Mouse (Mus musculus) megakaryocyte progenitor cell, adult 5-6 weeks (primary cell): ENCODE data around the gene Txndc5. TPM values are rescaled to one million over a fixed set of nuclear protein-coding genes. Genes with fewer than 3 reads are reported as not detected.

ENCODE experiments used
- ATAC-seq: replicated peaks from 2 replicates; pipeline ENCODE4 v1.8.0; 2016; ENCODE audit warnings: mild to moderate bottlenecking, moderate TSS enrichment, inconsistent platforms; ENCODE audit not compliant: poor library complexity
- total RNA-seq, 2 experiments: library from RNA; stranded (forward) in 1 of 2; stranded (reverse) in 1 of 2; fragments of 157-497, 149-512 nt in 1 of 2; fragments of 200-1000 nt in 1 of 2; gene quantifications; 2 replicates each; pipeline versions ENCODE4 v1.2.3 to v1.2.4; 2015 to 2017

The Txndc5 gene
- total RNA-seq, 2 experiments from 2014 or later, result 58.3 to 67.4 TPM

DNA sequence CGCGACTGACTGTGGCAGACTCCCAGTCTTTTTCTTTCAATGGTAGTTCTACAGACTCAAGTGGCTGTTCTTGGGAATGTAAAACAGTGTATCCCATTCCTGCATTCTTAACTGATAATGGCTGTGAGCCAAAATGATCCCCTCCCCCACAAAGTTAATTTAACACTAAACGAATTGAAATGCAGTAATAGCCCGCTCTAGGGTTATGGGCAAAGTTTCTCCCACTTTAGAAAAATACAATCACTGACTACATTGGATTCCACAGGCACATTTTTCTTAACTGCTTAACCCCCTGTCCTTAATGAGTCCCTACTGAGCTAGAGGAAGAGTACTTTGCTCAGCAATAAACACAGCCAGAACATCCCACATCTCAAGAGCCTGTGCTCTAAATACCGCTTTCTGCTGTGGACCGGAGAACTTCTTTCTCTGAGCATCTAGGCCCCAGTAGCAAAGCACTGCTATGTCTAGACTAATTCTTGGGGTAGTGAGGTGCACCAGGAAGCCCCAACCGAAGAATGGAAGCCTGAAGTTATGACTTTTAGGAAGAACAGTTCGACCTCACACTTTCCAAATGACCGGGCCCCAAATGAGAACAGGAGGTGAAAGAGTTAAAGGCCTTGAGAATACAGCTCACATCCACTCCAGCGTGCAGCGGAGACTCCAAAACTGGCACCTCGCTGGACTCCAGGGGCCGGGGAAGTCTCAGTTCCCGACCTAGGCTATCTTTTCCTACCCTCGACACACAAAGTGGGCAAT lies 1.4 kb downstream of the Txndc5 start:
- no peak; the same call in 1 of the 2 replicates for ATAC-seq

DNA sequence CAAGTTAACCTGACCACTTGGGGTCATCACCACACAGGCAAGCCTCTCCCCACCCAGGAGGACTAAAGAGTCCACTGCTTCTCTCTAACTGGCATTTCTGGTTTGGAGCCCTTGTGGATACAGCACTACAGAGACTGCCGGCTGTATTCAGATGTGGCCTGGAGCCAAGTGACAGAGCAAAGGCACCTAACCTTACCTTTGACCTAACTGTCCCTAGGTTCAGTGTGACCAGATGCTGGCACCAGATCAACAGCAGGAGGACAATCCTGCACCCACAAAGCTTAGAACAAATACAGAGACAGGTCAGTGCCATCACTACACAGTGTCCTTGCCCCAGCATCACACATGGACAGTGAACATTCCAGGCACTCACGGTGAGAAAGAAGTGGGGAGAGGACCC lies 2.5 kb downstream of the Txndc5 start:
- no peak for ATAC-seq

DNA sequence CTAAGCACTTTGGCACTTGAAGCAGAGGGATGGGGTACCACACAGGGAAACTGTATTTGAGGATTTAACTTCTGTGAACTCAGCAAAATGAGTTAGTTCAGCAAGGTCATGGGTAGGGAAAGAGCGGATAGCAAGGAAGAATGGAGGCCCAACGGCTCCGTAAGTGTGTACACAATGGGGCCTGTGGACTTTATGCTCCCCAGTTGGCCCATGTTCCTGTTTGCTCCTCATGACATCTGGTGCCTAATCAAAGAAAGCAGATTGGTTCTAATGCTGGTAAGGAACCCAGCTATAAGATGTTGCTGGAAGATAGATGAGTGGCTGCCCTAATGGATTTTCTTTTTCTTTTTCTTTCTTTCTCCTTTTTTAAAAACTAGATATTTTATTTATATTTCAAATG lies 3.4 kb downstream of the Txndc5 start:
- no peak for ATAC-seq

DNA sequence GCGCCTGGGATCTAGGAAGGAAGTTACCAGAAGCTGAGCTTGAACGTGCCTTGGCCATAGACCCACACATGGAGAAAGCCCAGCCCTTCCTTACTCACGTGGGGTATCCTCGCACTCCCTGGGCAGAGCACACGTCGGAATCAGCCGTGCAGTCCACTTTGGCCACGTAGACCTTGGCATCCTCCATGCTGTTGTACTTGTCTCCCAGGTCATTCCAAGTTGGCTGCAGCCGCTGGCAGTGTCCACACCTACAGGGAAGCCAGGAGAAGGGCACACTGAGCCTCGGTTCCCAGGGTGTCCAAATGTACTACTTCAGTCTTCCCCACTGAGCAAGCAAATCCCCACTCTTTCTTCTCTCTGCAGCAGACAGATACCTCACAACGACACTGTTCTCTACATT lies 5.4 kb downstream of the Txndc5 start:
- ATAC-seq, result no peak

DNA sequence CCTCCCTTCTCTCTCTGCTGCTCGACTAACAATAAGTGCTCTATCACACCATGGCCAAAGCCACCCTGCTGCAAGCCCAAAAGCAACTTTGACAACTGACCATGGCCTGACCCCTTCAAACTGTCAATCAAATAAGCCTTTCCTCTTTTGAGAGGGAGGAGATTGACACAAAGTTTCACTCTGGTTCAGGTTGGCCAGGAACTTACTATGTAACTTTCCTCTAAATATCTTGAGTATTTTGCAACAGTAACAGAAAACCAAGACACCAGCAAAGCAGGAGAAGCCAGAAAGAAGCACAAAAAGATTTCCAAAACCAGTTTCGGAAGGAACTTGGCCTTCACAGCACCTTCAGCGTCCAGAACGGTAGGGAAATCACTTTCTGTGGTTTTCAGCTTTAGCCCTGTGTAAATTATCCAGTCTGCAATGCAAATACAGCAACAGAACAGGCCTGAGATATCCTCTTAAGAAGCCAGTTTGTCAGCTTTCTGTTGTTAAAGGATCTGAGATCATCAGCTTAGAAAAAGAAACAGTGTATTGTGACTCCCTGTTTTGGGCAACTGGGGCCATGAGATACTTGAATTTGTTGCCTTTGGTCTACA lies 6.5 kb downstream of the Txndc5 start:
- peak; percentile 29; the same call in 1 of the 2 replicates for ATAC-seq

DNA sequence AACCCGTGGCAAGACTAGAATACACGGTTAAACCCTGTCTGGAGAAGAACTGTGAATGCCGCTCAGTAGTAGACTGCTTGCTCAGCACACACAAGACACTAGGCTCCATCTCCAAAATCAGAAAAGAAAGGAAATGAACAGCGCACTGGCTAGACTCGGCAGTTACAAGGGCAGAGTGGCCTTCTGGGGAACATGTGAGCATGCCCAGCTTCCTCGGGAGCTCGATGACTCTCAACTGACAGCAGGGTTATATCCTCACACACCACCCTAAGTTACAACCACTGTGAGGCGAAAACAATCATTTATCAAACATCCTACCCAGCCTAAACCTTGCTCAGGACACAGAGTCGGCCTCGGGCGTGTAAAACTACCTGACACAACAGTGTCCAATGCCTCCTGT lies 8.3 kb downstream of the Txndc5 start:
- no peak for ATAC-seq

DNA sequence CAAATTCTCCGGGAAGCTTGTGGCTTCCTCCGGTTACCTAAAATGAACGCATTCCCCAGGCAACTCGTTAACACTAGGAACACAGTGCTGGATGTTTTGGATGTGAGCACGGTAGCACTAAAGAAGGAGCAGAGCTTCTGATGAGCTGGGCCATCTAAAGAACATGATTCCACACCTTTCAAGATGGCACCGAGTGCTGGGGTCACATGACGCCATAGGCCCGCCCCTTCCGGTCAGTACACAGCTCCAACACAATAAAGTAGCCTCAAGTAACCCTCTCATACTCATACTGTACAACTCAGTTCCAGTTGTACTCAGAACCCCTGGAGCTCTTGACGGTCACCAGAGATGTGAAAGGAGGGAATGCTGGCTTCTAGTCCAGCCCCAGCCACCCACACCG lies 12.0 kb downstream of the Txndc5 start:
- no peak for ATAC-seq

DNA sequence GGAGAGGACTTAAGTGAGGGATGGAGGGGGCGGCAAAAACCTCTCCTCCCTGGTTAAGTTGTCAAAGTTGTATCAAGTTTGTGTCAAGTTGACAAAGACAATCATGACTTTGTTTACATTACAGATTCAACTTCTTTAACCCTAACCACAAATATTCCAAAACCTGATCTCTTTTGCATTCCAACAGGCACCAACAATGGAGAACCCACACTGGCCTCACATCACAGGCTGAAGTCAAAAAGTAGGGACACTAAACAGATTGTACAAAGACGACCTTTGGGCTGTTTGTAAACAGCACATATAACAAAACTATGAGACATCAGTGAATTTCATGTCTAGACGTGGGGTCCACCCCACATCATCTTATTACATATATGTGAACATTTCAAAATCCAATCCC lies 12.8 kb downstream of the Txndc5 start:
- ATAC-seq, result no peak

DNA sequence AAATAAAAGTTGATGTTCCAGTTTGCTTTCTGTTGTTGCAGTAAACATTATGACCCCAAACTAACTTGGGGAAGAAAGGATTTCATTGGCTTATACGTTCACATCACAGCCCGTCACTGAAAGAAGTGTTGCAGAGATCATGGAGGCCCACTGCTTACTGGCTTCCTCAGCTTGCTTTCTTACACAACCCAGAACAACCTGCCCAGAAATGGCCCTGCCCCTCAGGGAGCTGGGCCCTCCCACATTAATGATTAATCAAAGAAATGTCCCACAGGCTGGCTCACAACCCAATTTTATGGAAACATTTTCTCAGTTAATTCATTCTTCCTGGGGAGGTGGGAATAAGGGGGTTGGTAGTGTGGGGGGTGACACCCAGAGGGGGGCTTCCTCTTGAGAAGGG lies 13.2 kb downstream of the Txndc5 start:
- ATAC-seq, result no peak

DNA sequence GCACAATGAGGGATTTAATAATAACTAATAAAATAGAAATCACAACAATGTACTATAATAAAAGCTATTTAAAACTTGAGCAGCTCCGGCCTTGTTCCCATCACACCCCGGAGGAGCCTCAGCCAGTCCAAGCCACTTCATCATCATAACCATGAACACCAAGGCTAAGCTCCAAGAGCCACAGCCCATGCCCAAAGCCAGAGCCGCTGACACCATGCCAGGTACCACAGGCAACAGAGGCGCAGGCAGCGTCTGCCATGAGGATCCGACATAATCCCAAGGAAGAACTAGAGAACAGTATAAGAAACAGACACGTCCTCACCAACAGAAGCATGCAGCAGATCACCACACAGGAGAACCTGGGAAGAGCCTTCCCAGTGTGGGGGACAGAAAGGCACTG lies 14.7 kb downstream of the Txndc5 start:
- no peak for ATAC-seq

DNA sequence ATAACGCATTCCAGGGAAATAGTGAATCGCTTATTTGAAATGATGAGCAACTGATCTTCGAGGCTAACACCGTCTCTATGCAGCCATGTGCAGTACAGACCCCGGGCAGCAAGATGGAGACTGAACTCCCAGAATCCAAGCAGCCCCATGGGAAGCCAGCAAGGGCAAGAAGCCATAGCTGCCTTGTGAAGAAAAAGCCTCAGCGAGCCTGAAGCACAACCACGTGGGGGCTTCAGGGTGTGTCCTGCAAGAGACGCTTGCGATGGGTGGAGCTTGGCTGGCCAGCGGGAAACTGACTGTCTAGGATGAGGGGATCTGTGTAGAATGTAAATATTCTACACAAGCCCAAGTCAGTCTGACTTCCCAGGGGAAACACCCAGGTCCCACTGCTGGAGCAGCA lies 16.6 kb downstream of the Txndc5 start:
- no peak for ATAC-seq

DNA sequence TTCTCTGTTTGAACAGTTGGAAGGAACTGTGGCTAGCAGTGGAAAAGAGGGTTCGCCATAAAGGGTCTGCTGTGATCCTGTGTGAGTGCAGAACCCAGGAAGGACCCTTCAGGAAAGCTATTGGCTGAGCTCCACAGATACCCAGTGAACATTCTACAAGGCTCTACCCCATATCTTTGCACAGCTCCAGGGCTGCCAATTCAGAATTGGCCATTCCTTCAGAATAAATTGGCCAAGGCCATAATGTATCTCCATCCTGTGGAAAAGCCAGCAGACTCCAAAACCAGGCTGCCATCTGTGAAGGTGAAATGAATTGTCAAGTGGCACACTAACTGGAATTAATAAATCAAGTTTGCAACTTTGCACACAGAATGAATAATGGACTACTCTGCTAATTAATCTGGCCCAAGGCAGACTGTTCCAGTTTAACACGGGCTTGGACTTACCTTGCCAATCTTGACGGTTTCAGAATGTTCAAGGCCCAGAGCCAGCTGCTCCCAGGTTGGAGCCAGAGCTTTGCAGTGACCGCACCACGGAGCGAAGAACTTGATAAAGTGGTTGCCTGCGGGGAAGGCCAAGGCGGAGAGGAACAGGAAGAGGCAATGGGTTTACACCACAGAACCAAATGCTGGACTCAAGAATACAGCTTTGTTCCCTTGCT lies 18.8 kb downstream of the Txndc5 start:
- ATAC-seq, result no peak

DNA sequence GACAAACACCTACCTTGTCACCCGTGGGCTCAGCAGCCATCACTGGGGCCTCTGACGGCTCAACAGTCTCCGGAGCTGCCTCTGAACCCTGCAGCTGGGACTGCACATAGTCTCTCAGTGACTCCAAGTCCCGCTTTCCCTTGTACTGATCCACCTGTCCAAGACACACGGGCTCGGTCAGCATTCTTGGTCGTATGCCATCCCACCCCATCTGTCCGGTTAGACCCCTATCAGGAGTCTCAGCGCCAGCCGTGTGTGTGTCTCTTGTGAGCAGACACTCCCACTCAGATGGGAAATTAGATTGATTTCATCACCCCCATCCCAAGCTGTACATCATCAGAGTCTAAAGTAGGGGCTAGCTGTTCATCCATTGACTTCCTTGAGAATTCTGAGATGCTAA lies 21.7 kb downstream of the Txndc5 start:
- no peak for ATAC-seq

DNA sequence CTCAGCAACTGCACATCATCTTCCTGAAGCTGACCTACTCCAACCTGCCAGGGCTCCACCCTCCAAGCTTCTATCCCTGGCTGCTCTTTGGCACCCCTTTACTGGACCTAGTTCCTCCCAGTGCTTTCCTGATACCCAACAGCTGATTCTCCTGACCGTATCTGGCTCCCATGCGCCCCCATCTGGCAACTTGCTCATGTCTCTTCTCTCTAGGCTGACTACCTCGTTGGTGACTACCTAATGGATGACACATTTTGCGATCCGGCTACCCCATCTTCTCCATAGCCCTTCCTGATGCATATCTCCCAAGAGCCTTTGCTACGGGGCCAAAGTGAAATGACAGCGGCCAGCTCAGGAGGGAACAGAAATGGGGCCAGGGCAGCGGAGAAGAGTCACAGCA lies 22.3 kb downstream of the Txndc5 start:
- 0 out of 2 replicates have a peak, but pooled peaks have one; percentile 16 for ATAC-seq

DNA sequence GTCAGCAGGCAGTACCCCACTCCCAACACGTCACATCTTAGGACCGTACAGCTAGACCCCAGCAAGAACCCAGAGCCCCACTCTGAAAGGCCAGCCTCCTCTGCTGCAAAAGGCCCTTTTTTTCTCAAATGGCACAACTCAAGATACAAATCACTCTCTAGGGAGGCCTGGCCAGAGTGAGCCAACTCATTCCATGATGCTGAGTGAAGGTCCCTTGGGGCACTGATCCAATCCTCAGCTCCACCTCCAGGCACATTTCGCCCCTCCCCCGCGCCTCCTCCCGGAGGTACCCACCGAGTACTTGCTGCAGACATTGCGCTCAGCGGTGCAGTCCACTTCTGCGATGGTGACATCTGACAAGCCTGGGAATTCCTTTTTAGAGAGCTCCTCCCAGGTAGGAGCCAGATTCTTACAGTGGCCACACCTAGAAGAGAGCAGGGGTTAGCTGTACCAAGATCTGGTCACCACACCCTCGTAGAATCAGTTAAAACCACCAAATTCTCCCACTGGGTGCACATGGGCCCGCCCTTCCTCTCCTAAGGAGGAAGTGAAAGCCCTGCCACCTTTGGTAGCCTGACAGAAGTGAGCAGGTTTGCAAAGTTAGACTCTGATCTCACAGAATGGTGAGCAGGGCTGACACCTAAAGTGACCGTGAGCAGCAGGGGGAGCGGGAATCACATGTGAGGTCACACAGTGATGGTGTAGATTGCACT lies 25.3 kb downstream of the Txndc5 start:
- ATAC-seq, result peak; percentile 81

DNA sequence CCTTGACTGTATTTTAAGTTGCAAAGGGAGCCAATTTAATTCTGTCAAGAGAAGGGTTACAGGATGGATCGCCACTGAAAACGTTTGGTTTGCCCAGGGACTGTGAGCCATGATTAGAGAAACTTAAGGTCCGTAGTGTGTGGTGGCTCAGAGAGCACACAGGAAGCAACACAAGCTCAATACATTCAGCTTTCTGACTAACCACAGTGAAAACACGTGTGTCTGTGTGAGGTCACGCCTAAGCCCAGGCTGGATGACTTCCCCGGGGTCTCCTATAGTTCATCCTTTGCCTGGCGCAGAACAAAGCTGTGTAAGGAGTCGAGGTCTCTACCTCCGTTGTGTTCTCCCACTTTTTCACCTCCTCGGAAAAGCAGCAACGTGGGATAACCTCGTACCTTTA lies 27.3 kb downstream of the Txndc5 start:
- ATAC-seq, result no peak

DNA sequence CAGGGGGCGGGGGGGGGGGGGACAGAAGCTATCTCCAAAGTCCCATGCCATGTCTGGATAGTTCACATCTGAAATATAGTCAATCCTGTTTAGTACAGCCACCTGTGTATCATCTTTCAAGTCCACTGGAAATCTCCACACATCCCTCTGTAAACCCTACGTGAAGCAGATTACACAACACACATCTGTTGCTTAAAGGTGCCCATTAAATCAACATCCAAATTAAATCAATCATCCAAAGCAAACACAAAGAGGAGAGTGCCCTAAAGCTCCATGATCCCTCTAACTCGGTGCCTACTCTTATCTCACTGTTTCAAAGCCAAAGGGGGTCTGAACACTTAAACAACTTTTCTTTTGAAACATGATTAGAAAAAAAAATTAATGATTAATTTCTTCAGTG lies 31.9 kb downstream of the Txndc5 start:
- ATAC-seq, result no peak

DNA sequence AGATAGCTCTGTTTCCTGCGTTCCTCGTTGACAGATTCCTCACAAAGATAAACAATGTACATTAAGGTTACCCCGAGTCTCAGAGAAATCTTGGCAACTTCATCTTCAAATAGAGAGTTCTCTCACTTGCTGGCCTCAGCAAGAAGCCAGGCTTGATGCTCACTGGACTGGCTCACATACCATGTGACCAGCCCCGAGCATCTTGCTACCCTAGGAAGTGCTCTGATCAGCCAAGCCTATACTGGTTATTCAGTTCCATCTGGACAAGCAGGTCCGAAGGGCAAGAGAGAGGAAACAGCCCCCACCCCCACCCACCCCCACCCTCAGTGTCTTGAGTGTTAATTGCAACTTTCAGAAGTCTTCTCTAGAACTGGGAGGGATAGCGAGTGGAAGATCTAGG lies 41.9 kb downstream of the Txndc5 start:
- no peak for ATAC-seq

DNA sequence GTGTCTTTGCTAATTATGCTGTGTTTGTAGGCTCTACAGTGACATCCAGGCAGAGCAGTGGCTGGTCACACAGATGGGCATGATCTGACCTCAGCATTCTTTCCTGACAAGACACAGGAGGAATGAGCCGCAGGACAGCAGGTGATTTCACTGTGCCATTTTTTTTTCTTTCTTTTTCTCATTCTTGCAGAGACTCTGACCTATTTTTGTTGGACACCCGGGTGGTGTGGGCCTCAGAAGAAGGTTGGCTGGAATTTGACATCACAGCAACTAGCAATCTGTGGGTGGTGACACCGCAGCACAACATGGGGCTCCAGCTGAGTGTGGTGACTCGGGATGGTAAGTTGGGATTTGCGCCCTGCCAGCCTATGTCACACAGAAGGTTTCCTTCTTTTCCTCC lies 43.9 kb downstream of the Txndc5 start:
- no peak for ATAC-seq

DNA sequence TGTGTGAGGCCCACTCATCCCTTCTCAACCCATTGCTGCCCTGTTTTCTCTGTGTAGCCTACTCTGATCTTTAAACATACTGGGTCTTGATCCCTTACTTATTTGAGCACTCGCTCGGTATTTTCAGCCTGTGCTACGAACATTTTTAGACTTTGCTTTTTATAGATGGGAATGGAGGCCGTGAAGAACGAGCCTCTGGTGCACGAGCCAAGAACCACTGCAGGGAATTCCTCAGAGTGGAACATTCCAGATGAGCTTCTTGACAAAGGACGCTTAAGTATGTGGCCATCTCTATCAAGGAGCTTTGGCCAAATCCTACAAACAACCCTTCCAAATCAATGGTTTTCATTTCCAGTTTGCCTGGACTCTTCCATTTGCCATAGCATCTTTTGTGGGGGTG lies 47.6 kb downstream of the Txndc5 start:
- ATAC-seq, result no peak

DNA sequence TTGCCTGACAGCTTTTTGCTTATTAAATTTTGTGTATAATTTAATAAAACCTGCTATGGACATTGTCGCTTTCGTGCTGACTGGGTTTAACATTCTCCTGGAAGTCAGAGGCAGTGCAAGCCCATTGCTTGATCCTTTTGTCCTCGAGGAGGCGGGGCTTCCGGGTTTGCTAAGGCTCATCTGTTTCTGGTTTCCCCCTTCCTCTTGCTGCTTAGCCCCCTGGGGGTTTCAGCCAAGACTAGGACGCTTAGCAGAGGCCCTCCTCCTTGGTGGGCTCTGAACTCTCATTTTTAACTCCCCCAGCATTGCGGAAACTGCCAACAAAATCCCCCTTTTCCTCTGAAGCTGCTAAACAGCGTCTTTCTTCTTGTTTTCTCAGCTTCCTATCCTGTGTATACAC lies 51.7 kb downstream of the Txndc5 start:
- no peak for ATAC-seq

DNA sequence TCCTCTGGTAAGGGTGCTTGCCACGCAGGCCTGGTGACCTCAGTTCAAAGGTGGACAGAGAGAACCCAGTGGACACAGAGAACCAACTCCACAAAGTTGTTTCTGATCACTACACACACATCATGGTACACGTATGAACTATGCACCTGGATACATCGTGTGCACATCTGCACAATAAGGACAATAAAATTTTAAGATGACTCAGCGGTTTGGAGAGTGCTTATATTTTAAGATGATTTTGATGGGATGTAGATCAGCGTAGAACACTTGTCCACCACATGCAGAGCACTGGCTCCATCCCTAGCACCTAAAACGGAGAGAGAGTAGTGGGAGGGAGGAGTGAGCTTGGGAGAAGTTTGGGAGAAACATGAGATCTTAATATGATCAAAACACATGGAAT lies 55.1 kb downstream of the Txndc5 start:
- no peak for ATAC-seq
